Mouse (Mus musculus): ENCODE results near the gene Itgb4.
A peak's percentile ranks its signal among the peaks of the same experiment; 100 is the strongest.

Itgb4 gene

DNA sequence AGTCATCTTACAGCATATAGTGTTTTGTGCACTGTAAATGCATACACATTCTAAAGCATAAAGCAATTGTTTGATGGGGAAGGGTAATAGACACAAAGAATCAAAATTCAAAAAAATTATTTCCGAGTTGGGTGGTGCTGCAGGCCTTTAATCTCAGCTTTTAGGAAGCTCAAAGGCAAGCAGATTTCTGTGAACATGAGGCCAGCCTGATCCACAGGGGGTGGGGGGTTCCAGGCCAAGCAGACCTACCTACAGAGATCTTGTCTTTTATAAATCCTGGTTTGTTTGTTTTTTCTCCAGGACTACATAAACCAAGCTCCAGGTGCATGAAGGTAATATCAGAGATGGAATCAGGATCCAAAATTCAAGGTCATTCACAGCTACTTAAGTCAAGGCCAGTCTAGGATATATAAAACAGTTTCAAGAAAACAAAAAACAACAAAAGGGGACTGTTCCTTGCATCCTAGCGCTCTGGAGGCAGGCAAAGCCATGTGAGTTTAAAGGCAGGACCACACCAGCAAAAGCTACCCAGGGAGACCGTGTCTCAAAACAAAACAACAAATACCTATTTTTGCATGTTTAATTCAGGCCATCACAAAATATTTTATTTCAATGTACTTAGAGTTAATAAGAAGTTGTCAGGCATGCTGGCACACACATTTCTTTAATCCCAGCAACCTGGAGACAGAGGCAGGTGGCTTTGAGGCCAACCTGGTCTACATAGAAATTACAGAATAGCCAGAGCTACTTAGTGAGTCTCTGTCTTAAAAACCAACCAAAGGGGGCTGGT lies 50.7 kb downstream of the Itgb4 start:
- no peak for DNase-seq (ENCODE audit: inconsistent age in 2 of 2, low spot score in 1 of 2)

DNA sequence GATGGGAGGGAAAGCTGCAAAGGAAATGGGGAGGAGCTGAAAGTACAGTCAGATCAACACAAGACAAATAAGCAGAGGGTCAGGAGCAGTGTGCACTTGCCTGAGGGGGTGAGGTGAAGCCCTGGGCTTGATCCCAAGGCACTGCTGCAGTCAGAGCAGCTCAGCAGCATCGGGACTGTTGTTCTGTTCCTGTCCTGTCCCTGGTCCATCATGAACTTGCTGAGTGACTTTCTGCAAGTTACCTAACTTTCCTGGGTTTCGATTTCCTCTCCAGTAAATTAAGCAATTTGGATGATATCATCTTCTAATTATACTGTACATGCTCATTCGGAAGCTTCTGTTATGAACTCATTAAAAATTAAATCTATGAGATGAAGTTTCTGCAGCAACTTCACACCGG lies 53.2 kb downstream of the Itgb4 start, which contains the start of gene H3f3b:
TSS of gene H3f3b (minus strand) at position 207 of the 400 bp plus-strand sequence.
- peak in 1 of 2 experiments; percentile 61 for DNase-seq (ENCODE audit: inconsistent age in 2 of 2, low spot score in 1 of 2)

DNA sequence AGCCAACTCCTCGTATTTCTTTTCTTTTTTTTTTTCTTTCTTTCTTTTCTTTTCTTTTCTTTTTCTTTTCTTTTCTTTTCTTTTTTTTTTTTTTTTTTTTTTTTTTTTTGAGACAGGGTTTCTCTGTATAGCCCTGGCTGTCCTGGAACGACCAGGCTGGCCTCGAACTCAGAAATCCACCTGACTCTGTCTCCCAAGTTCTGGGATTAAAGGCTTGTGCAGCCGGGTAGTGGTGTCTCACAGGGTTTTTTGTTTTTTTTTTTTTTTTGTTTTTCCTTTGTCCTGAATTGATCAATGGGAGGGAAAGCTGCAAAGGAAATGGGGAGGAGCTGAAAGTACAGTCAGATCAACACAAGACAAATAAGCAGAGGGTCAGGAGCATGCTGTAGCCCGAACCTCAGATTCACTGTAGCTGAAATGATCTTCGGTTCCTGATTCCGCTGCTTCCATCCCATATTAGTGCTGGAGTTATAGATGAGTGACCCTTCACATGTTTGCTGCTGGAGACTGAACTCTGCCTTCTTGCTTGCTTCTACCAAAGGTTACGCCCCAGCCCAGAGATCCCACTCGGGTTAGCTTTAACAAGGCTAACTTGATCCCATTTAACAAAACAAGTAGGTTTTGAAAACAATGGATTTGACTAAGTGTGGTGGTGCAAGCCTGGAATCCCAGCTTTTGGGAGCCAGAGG lies 53.8 kb downstream of the Itgb4 start:
- peak in 1 of 2 experiments; percentile 41 for DNase-seq (ENCODE audit: inconsistent age in 2 of 2, low spot score in 1 of 2)

DNA sequence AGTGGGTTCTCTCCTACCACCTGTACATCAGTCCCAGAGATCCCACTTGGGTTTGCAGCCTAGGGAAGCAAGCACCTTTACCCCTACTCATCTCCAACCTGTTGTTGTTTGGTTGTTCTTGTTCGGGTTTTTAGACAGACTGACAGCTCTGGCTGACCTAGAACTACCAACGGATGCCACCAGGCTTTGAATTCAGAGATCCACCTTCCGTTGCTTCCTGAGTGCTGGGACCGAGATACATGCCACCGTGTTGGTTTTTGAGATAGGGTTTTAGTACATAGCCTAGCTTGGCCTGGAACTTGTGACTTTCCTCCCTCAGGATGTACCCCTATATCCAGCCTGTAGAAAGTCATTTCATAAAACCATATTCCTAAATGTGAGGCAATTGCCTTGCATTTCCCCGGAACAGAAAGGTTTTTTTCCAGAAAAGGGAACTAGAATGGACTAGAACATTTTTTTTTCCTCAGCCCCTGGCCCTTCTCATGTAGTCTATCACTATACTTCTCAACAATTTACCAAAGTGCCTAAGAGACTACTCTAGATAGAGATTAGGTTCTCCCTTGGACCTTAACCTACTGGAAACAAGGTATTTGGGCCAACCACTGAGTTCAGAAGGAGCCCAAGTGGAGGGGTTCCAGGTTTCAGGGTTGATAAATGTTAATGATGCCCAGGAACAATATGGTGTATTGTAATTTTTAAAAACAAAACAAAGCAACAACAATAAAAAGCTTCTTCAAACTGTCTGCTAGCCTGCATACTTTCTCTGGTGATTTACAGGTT lies 54.8 kb downstream of the Itgb4 start:
- peak in 1 of 2 experiments; percentile 53 for DNase-seq (ENCODE audit: inconsistent age in 2 of 2, low spot score in 1 of 2)

DNA sequence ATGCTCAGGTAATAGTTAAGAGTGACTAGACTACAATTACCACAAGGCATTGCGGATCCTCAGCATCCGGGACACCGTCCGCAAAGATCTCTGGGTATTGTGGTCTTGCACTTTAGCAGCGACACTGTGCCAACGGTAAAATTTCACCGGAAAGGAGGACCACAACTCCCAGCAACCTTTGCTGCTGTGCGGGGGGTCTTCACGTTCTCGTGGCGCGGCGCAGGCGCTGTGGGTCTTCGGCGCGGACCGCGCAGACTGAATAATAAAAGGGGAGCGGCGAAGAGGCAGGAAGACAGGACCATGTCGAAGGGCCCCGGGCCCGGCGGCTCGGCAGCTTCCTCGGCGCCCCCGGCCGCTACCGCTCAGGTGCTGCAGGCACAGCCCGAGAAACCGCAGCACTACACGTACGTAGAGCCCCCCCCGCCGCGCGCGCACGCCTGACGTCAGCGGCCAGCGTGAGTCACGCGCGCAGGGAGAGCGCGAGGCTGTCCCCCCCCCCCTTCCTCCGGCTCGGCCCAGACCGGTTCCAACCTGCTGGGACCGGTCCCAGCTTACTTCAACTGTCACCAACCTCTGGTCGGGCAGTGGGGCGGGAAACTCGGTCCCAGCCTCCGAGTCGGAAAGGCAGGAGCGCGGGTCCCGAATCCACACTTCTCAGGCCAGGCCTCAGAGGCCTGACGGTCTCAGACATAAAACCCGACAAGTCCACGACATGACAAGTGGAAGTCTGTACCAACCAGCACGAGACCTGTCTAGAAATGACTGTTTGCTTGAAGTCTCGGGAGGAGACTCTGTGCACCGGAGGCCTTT lies 55.8 kb downstream of the Itgb4 start, which contains the start of gene Unk:
TSS of gene Unk (plus strand) at position 235 of the 810 bp plus-strand sequence.
- DNase-seq (ENCODE audit: inconsistent age in 2 of 2, low spot score in 1 of 2) = peak; percentile 98 to 99

DNA sequence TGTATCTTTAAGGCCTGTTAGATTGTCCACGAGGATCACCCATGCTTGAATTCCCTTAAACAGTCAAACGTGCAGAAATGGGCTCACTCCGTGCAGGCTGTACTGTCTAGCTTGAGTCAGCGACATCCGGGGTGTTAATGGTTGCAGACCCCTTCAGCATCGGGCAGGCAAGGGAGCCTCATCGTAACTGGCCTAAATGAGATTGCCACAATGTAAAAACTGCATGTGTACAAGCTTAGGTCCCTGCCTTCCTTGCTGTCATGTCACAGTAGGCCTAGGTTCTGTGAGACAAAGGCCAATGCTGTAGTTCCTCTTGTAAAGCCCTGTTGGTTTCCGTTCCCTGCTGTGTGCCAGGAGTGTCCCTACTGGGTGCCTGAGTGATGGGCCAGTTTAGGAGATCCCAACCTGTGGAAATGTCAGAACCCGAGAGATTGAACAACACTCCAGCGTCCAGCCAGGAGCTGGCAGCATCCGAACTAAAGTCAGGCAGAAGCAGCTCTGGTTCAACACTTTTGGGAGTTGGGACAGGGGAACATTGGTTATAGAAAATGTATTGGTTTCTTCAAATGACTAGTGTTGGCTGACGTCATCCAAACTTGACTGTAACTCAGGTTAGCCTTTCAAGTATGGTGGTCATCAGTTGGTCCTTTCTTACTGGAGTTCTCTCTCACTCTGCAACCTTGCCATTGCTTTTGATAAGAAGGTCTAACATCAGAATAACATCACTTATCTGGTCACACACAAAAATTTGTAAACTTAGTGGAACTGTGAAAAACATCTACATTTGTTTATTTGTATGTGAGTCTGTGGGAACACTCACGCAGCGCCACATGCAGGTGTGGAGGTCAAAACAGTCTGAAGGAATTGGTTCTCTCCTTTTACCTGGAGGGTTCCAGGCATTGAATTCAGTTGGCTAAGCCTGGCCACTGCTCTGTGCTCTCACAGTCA lies 56.7 kb downstream of the Itgb4 start:
- no peak for DNase-seq (ENCODE audit: inconsistent age in 2 of 2, low spot score in 1 of 2)

DNA sequence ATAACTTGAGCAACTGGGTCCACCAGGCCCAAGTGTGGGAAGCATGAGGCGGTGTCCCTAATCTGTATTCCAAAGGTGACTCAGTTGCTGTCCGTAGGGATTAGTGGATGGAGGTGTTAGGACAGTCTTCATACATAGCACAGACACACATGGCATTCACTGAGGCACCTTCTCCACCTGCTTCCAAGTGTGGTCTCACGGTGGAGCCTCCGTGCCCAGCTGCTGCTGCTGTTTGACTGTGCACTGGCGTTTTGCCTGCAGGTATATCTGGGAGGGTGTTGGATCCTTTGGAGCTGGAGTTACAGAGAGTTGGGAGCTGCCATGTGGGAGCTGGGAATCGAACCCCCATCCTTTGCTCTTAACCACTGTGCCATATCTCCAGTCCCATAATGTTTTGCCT lies 60.1 kb downstream of the Itgb4 start:
- peak in 1 of 2 experiments; percentile 16 for DNase-seq (ENCODE audit: inconsistent age in 2 of 2, low spot score in 1 of 2)

DNA sequence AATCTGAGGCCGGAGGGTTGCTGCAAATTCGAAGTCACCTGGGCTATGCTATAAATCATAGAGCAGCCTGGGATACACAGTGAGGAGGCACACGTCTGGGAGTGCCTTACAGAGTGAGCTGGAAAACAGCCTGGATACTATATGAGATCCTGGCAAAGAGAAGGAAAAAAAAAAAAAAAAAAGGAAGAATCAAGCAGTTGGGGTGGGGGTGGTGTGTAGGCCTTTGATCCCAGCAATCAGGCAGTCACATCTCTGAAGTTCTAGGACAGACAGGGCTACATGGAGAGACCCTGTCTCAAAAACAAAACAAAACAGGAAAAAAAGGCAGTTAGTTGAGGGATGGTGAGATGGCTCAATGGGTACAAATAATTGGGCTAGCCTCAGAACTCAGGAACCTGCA lies 62.2 kb downstream of the Itgb4 start:
- no peak for DNase-seq (ENCODE audit: inconsistent age in 2 of 2, low spot score in 1 of 2)

DNA sequence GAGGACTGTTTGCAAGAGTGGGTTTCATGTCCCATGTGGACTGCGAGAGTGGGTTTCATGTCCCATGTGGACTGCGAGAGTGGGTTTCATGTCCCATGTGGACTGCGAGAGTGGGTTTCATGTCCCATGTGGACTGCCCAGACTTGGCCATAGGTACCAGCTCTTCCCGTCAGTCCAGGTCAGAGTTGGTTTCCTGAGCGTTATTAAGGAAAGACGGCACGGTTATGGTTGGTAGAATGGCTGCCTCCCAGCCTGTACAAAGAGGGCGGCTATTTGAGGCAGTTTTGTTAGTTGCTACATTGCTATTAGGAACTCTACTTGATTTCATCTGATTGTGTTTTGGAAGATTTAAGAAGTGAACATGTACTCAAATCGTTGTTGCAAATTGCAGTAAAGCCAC lies 63.3 kb downstream of the Itgb4 start:
- DNase-seq (ENCODE audit: inconsistent age in 2 of 2, low spot score in 1 of 2) = no peak

DNA sequence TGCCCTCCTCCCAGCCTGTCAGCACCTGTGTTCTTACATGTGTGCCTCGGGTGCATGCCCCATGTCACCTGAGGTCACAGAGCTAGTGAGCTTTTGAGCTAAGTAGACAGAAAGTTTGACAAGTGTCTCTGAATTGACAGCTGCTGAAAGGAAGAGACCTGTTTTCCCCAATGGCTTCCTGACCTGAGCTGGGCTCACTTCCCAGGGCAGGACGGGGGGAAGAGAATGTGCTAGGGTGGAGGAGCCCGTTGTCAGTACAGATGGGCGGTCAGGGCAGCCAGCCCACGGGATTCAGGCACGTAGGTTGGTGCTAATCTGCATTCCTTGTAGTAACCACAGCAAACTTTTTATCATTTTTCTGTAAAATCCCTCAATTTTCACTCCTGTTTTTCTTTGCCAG lies 66.1 kb downstream of the Itgb4 start:
- DNase-seq (ENCODE audit: inconsistent age in 2 of 2, low spot score in 1 of 2) = no peak

DNA sequence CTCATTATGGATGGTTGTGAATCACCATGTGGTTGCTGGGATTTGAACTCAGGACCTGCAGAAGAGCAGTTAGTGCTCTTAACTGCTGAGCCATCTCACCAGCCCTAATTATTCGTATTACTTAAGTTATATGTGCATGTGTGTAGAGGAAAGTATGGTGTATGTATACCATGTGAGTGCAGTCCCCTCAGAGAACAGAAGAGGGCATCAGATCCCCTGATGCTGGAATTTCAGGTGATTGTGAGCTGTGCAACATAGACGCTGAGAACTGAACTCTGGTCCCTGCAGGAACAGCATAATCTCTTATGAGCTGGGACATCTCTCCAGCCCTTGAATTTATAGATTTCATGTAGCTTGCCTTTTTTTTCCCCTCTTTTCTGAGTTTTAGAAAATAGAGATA lies 67.3 kb downstream of the Itgb4 start:
- DNase-seq (ENCODE audit: inconsistent age in 2 of 2, low spot score in 1 of 2) = no peak

DNA sequence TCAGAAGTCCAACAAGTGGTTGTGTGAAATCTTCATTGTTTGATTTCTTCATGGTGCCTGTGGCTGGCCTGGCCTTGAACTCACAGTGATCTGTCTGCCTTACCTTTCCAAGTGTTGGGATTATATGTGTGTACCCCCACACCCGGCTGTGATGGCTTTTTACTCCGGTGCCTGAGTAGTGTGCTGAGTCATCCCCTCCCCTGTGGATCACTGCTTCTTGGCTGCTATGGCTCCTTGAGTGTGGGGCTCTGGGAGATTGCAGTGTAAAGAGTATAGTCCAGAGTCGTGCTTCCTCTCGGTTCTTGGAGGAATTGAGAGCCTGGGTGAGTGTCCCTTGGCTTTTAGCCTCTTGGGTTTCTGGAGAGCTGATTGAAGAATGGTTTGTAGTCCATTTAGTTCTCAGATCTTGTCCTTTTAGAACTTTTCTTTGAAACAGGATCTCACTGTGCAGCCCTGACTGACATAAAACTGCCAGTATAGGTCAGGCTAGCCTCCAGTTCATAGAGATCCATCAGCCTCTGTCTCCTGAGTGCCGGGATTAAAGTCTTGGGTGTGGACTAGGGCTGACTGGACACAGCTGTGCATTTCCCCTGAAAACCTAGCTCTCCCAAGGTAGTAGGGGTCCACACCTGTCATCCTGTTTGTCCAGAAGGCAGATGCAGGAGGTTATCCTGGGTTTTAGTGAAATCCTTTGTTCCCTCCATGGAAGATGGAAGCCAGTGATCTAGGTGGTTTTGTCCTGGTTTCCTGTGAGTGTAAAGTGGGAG lies 68.0 kb downstream of the Itgb4 start:
- DNase-seq (ENCODE audit: inconsistent age in 2 of 2, low spot score in 1 of 2) = peak in 1 of 2 experiments; percentile 52

DNA sequence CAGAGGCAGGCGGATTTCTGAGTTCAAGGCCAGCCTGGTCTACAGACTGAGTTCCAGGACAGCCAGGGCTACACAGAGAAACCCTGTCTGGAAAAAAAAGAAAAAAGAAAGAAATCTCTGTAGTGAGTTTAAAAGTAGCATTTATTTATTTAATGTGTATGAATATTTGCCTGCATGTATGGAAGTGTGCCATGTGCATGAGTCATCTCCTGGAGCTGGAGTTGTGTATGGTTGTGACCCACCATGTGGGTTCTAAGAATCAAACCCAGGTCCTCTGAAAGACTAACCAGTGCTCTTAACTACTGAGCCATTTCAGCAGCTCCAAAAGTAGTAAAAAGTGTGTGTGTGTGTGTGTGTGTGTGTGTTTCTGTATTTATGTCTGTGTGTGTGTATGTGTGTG lies 68.8 kb downstream of the Itgb4 start:
- DNase-seq (ENCODE audit: inconsistent age in 2 of 2, low spot score in 1 of 2) = no peak

DNA sequence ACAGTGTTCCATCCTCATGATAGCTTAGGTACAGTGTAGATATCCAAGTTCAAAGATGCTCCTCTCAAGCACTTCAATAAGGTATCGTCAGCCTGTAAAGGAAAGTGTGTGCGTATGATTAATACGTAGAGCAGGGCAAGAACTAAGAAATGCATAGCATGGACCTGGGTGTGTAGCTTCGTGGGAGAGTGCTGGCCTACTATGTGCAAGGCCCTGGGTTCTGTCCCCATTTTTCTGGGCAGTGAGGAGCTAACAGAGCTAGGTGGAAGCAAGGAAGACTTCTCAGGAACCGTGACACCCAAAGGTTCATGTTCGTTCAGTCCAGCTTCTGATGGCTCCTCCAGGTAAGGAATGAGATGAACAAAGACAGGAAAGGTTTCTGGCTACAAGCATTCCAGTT lies 70.7 kb downstream of the Itgb4 start:
- DNase-seq (ENCODE audit: inconsistent age in 2 of 2, low spot score in 1 of 2) = no peak

DNA sequence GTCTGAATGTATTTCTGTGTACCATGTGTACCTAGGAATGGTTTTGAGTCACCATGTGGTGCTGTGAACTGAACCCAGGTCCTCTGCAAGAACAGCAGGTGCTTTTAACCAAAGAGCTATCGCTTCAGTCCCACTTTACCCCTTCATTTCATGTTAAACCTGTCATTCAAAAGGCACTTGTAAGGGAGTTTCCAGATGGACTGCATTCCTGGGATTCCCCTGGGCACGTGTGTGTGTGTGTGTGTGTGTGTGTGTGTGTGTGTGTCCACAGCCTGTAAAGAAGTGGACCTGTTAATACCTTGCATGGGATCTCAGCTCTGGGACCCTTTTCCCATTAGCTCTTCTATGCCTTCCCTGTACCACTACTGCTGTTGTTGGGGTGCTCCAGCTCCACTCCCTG lies 75.1 kb downstream of the Itgb4 start:
- no peak for DNase-seq (ENCODE audit: inconsistent age in 2 of 2, low spot score in 1 of 2)

DNA sequence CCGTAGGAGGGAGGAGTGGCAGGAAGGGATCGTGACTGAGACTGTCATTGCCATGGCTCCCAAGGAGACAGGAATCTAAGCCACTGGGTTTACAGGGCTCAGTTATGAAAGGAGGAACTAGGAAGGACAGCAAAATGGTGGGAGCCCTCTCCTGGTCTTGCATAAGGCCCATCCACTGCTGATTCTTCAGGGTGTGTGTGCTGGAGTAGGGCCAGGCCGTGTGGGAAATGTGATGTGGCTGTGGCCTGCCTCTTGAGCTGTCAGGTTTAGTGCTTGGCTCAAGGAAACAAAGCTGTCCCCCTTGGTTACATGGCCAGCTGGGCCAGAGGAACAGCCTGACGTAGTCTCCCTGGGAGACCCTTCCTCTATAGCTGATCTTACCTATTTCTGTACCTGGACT lies 75.7 kb downstream of the Itgb4 start:
- DNase-seq (ENCODE audit: inconsistent age in 2 of 2, low spot score in 1 of 2) = no peak

DNA sequence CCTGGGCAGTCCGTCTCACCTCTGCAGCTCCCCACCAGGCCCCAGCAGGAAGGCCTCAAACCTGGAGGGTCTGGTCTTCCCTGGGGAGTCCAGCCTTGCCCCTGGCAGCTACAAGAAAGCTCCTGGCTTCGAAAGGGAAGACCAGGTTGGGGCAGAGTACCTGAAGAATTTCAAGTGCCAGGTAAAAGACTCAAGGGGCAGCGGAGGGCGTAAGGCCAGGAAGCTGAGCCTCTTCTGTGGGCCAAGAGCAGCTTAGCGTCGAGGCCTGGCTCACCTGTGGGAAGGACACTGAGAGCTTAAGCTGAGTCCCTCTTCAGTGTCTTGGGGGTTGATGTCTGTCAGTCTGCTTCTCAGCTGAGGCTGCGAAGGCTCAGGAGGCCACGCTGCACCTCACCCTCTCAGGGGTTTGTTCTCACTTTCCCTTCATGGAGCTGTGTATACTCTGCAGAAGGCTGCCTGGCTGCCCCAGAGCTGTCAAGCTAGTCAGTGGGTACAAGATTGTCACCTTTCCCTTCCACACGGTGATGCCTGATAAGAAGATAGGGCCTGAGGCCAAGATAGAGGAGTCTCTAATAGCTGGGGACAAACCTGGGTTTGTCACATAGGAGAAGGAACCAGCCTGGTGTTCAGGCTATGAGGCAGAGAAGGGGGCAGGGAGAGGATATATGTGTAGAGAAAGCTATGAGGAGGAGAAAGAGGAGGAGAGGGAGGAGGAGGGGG lies 79.2 kb downstream of the Itgb4 start:
- no peak for DNase-seq (ENCODE audit: inconsistent age in 2 of 2, low spot score in 1 of 2)

DNA sequence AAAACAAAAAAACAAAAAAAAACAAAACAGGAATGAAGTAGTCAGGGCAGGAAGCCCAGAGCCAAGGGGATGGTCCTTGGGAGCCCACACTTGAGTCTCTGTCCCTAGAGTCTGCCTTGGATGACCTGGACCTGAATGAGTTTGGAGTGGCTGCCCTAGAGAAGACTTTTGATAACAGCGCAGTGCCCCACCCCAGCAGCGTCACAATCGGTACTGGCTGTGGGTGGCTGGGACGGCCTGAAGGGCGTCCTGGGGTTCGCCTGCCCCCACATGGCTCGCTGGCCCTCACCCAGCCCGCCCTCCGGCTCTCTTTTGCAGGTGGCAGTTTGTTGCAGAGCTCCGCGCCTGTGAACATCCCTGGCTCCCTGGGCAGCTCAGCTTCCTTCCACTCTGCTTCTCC lies 81.4 kb downstream of the Itgb4 start:
- no peak for DNase-seq (ENCODE audit: inconsistent age in 2 of 2, low spot score in 1 of 2)
